Comparison of ENCODE assay signal across 17 mouse cellular contexts in genomic region chr3:79676411-79676810, GRCm38 (mm10). TPM values are rescaled to one million over a fixed set of nuclear protein-coding genes. Genes with fewer than 3 reads are reported as not detected.
DNase-seq lines count a peak whose midpoint lies in the region; ATAC-seq lines count a peak whose summit lies in the region.
"Had no signal": no experiment of that assay in that cellular context is flagged by ENCODE, and none has a peak within 500 bp of the region (broad histone marks: within the 10 kb centered on the region; RNA-seq: fewer than 3 reads in every experiment).

No protein-coding gene starts in this region.

- intact Hi-C loops in heart, postnatal 36 days (cut with DNase I) = no loop called here

- peak; percentile 8 for DNase-seq in heart, adult 11 months
- DNase-seq in heart, postnatal 36 days = no peak
- no peak for DNase-seq in liver
- no peak for DNase-seq in layer of hippocampus, postnatal 10 days (ENCODE audit: low spot score in 2 of 2)
- DNase-seq: adrenal gland, adult 8-10 months; adrenal gland, postnatal 14 days; adrenal gland, postnatal 36 days; cerebellum, adult 11-12 months; cerebellum, adult 2 months; cerebellum, adult 9-10 months; cerebellum, postnatal 10 days; cerebellum, postnatal 25 days; embryo, embryonic 11 days had no signal

- ATAC-seq in granulocyte monocyte progenitor cell, adult 5-6 weeks (replicated peaks; ENCODE audit: poor library complexity, severe bottlenecking) = peak; percentile 53
- ATAC-seq in megakaryocyte progenitor cell, adult 5-6 weeks (replicated peaks; ENCODE audit: poor library complexity) = 0 out of 2 replicates have a peak, but pooled peaks have one; percentile 29
- ATAC-seq: forebrain, embryonic 14.5 days; forebrain, embryonic 16.5 days had no signal

RNA-seq across cellular contexts. Expression of gene Etfdh, which starts 47.1 kb away (rescaled TPM):
- 100 to 1,000 TPM; 564 to 620 TPM for total RNA-seq in heart, postnatal 36 days (2021)
- total RNA-seq in granulocyte monocyte progenitor cell, adult 5-6 weeks (2014; fragmentation: Nextera tagmentation) = 28.2 and 35.6 TPM in 2 replicates
- 60.0 and 68.4 TPM in 2 replicates for total RNA-seq in granulocyte monocyte progenitor cell, adult 5-6 weeks (2017)
- 40.3 and 42.5 TPM in 2 replicates for total RNA-seq in megakaryocyte progenitor cell, adult 5-6 weeks (2015)
- 60.0 and 73.8 TPM in 2 replicates for total RNA-seq in megakaryocyte progenitor cell, adult 5-6 weeks (2017)
- total RNA-seq in layer of hippocampus, postnatal 10 days (2021) = 10 to 100 TPM; 31.5 to 32.6 TPM

RNA-seq across cellular contexts. Expression of gene 4930579G24Rik, which starts 47.5 kb away (rescaled TPM):
- total RNA-seq in heart, postnatal 36 days (2021) = 1 to 10 TPM; 2.2 to 2.6 TPM
- 21.0 and 30.7 TPM in 2 replicates for total RNA-seq in granulocyte monocyte progenitor cell, adult 5-6 weeks (2014; fragmentation: Nextera tagmentation)
- 24.6 and 27.9 TPM in 2 replicates for total RNA-seq in granulocyte monocyte progenitor cell, adult 5-6 weeks (2017)
- total RNA-seq in megakaryocyte progenitor cell, adult 5-6 weeks (2015) = 38.3 and 42.3 TPM in 2 replicates
- total RNA-seq in megakaryocyte progenitor cell, adult 5-6 weeks (2017) = 14.4 and 15.7 TPM in 2 replicates
- 1 to 10 TPM; 1.8 to 2.6 TPM for total RNA-seq in layer of hippocampus, postnatal 10 days (2021)

Comparison
In these comparisons a context has a peak if more than half of its experiments do, and no peak if none do; other contexts are left out.
1. RNA of gene Etfdh, which starts 47.1 kb away (total RNA-seq): 564 to 620 TPM in heart, postnatal 36 days; 40.3 to 73.8 TPM in megakaryocyte progenitor cell, adult 5-6 weeks, 28.2 to 68.4 TPM in granulocyte monocyte progenitor cell, adult 5-6 weeks and 31.5 to 32.6 TPM in layer of hippocampus, postnatal 10 days; every median in the first group is over 4 times any median in the second.
2. RNA of gene 4930579G24Rik, which starts 47.5 kb away (total RNA-seq): 14.4 to 42.3 TPM in megakaryocyte progenitor cell, adult 5-6 weeks and 21.0 to 30.7 TPM in granulocyte monocyte progenitor cell, adult 5-6 weeks; 2.2 to 2.6 TPM in heart, postnatal 36 days and 1.8 to 2.6 TPM in layer of hippocampus, postnatal 10 days; every median in the first group is over 4 times any median in the second.